Mouse (Mus musculus): Measurements from ENCODE around the gene Srcin1.

The Srcin1 gene

DNA sequence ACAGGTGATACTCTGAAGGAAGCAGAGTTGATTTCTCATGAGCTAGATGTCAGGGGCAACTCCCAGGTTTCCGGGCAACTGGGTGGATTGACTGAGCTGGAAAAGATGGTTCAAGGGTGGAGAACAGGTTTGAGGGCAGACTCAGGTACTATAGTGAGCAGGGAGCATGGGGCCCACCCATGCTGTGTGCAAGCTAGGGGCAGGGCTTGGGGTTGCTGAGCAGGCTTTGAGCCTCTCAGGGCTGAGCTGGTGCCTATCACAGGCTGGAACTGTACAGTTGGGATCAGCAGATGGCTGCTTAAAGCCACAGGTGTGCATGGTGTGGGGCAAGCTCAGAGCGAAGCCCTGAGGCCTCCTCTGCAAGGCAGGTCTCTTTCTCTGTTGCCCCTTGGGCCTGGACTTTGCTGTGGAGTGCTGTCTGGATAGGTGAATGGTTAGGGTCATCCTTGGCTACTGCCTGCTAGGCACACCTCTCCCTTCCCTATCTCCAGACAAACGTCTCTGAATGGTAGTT is 114.6 kb downstream of the Srcin1 start:
- no peak for DNase-seq
